Mouse (Mus musculus) left cerebral cortex, adult 2 months (tissue): Measurements from ENCODE around the gene Gm29609. TPM values are rescaled to one million over a fixed set of nuclear protein-coding genes. Genes with fewer than 3 reads are reported as not detected.

ENCODE experiments used
- DNase-seq, 2 experiments: peaks; one replicate each; pipeline ENCODE4 v3.0.0; 2021 to 2022; ENCODE audit warnings: low spot score in 2 of 2, mixed read lengths in 1 of 2; ENCODE audit errors: extremely low spot score in 1 of 2
- H3K27ac ChIP-seq: fragments of 200-600 bp; 2 replicates; pipeline ENCODE4 v1.8.1; 2022
- H3K4me3 ChIP-seq: fragments of 200-600 bp; 2 replicates; pipeline ENCODE4 v1.8.1; 2022
- CTCF ChIP-seq: fragments of 200-600 bp; IDR thresholded peaks from 2 replicates; pipeline ENCODE4 v1.8.1; 2022; ENCODE audit warnings: antibody characterized with exemption, mild to moderate bottlenecking, moderate library complexity
- intact Hi-C: fragments of 180-260 bp; cut with DNase I; formaldehyde crosslinking; loops from one replicate; pipeline ENCODE4 v1.15.1; 2025
- total RNA-seq, 2 experiments: library from RNA; stranded (reverse); gene quantifications; 2 replicates each; pipeline ENCODE4 v1.2.3; 2021

The Gm29609 gene
- total RNA-seq, 2 experiments from 2014 or later: 3.0 to 3.2 TPM

- no peak overlapping the region for H3K4me3 ChIP-seq
- H3K27ac ChIP-seq: no peak overlapping the region
- DNase-seq: no peak
- intact Hi-C loops: no loop called here
- peak; percentile 31 for TF ChIP-seq CTCF
Measured at GRCm38 (mm10) chr5:31126050-31126449, 53.7 kb downstream of the Gm29609 start.

DNA sequence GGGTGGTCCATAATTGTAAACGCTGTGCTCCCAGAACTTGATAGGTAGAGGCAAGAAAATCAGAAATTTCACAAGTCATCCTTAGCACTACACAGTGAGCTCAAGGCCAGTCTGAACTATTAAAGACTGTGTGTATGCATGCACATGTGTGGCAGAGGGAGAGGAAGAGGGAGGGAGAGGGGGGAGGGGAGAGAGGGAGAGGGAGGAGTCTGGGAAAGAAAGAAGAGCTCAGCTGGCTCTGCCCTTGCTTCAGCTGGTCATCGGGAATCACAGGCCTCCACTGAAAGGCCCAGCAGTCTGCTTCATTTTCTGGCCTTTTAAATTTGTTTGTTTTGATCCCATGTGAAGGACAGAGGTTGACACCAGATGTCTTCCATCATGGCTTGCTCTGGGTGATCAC is 56.2 kb downstream of the Gm29609 start:
- no peak for TF ChIP-seq CTCF
- no peak overlapping the region for H3K27ac ChIP-seq
- no peak for DNase-seq
- intact Hi-C loops: loop anchor here (5.0 kb wide), 1 partner anchor 131 kb away; no protein-coding TSS in a partner anchor
- H3K4me3 ChIP-seq: no peak overlapping the region

DNA sequence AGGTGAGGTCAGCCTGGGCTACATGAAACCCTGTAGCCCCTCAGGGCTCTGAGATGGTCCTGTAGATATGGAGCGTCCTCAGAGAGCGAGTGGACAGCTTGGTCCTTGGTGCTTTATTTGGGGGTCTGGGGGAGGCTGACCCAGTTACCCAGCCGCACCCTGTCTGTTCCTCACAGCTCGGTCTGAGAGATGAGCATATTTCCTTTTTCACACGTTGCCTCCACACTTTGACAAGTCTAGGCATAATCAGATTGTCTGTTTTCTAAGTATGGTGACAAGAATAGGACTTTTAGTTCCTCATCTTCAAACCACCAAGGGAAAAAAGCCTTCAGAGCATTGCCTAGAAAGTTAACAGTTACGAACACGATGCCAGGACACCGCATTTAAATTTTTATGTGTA is 58.6 kb downstream of the Gm29609 start:
- Histone ChIP-seq H3K4me3 (no peak overlapping the region), H3K27ac (no peak overlapping the region)
- DNase-seq: peak in 1 of 2 experiments; percentile 40
- TF ChIP-seq CTCF: no peak
- intact Hi-C loops: loop anchor here (1.0 to 5.0 kb wide), 3 partner anchors 29 to 129 kb away; no protein-coding TSS in a partner anchor

GRCm38 (mm10) chr5:31116912-31117311 is 62.8 kb downstream of the Gm29609 start:
- intact Hi-C loops: no loop called here
- DNase-seq: no peak
- no peak overlapping the region for H3K27ac ChIP-seq
- TF ChIP-seq CTCF: no peak
- H3K4me3 ChIP-seq: no peak overlapping the region

- intact Hi-C loops: no loop called here
- H3K4me3 ChIP-seq: no peak within 1 kb of the TSS
- no peak within 1 kb of the TSS for H3K27ac ChIP-seq
- no peak for DNase-seq
- no peak for TF ChIP-seq CTCF
Measured at GRCm38 (mm10) chr5:31116354-31116753, 63.4 kb downstream of the Gm29609 start, which contains the start of gene Trim54. Gene Trim54, plus strand, starts transcription at chr5:31116712.

DNA sequence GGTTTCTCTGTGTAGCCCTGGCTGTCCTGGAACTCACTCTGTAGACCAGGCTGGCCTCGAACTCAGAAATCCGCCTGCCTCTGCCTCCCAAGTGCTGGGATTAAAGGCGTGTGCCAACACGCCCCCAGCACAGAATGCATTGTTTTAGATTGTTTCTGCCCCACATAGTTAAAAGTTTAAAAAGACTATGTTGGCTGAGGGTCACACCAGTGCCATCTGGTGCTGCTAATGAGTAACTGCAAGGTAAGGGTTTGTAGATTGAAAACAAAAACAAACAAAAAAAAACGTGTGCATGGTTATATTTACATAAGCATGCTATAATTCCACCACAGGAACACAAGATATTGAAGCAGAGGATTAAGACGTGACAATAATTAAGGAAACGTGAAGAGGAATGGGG is 68.9 kb downstream of the Gm29609 start:
- TF ChIP-seq CTCF: peak; percentile 68
- no peak overlapping the region for H3K27ac ChIP-seq
- intact Hi-C loops: no loop called here
- H3K4me3 ChIP-seq: no peak overlapping the region
- no peak for DNase-seq

GRCm38 (mm10) chr5:31108000-31108490 is 71.7 kb downstream of the Gm29609 start, which contains the start of gene Slc30a3:
Gene Slc30a3, minus strand, starts transcription at chr5:31108237.
- no peak for TF ChIP-seq CTCF
- intact Hi-C loops: loop anchor here (5.0 kb wide), 1 partner anchor 176 kb away; no protein-coding TSS in a partner anchor
- DNase-seq: no peak
- Histone ChIP-seq H3K27ac (no peak within 1 kb of the TSS), H3K4me3 (no peak within 1 kb of the TSS)

DNA sequence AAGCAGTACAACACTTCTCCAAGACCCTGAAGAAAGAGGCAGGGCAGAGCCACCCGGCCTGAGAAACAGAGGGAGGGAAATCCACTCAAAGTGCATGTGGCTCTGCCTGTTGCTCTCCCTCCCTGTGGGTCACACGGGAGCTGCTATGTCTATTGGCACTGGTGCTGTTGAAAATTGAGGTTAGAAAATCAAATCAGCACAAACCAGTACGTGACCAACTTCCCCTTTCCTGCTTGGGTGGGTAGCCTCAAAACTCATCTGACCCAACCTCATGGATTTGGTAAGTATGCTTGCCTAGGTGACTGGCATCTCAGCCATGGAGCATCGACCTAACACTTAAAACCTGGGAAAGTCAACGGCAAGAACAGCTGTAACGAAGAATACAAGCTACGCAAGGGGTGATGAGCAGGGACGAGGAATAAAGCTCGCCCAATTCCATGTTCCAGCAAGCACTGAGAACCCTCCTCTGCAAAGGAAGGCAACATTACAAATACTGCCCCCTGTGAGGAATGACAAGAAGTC is 73.8 kb downstream of the Gm29609 start, which contains the start of gene Dnajc5g:
Dnajc5g (plus strand) TSS at position 472 of the 522 bp plus-strand sequence.
- intact Hi-C loops: loop anchor here (5.0 kb wide), 1 partner anchor 174 kb away; no protein-coding TSS in a partner anchor
- TF ChIP-seq CTCF: no peak
- no peak within 1 kb of the TSS for H3K27ac ChIP-seq
- no peak within 1 kb of the TSS for H3K4me3 ChIP-seq
- DNase-seq: no peak

- no peak; the same call in 1 of the 2 replicates for TF ChIP-seq CTCF
- Histone ChIP-seq H3K27ac (no peak overlapping the region), H3K4me3 (peak overlapping the region; percentile 33)
- intact Hi-C loops: no loop called here
- no peak for DNase-seq
Measured at GRCm38 (mm10) chr5:31095711-31096480, 83.8 kb downstream of the Gm29609 start.

- no peak; the same call in none of the 2 replicates for TF ChIP-seq CTCF
- Histone ChIP-seq H3K4me3 (peak overlapping the region; percentile 33), H3K27ac (no peak overlapping the region; the same call in 1 of the 2 replicates)
- DNase-seq: peak in 1 of 2 experiments; percentile 62
- intact Hi-C loops: loop anchor here (1.0 kb wide), 1 partner anchor 15 kb away; no protein-coding TSS in a partner anchor
Measured at GRCm38 (mm10) chr5:31094799-31095691, 84.7 kb downstream of the Gm29609 start.

Other genes with a start within 250 kb of the Gm29609 start
- gene Cgref1, start 234.3 kb downstream of the Gm29609 start, total RNA-seq: 10 to 100 TPM; 24.2 to 26.0 TPM
- 100 to 1,000 TPM; 129 to 134 TPM for gene Preb, start 219.6 kb downstream of the Gm29609 start, total RNA-seq
- under 1 TPM; 0.12 to 0.23 TPM for gene Tcf23, start 211.2 kb downstream of the Gm29609 start, total RNA-seq
- gene Atraid, start 131.6 kb downstream of the Gm29609 start, total RNA-seq: 10 to 100 TPM; 67.1 to 68.9 TPM
- 10 to 100 TPM; 16.7 to 19.3 TPM for gene Slc5a6, start 131.0 kb downstream of the Gm29609 start, total RNA-seq
- gene Cad, start 125.1 kb downstream of the Gm29609 start, total RNA-seq: 10 to 100 TPM; 23.4 to 27.6 TPM
- not detected for gene Dnajc5g, start 73.6 kb downstream of the Gm29609 start, total RNA-seq
- gene Slc30a3, start 71.7 kb downstream of the Gm29609 start, total RNA-seq: 100 to 1,000 TPM; 162 to 184 TPM
- gene Trim54, start 63.2 kb downstream of the Gm29609 start, total RNA-seq: 1 to 10 TPM; 2.0 to 2.2 TPM
- 1 to 10 TPM; 1.3 to 1.8 TPM for gene Ucn, start 41.1 kb downstream of the Gm29609 start, total RNA-seq
- gene Mpv17, start 25.7 kb downstream of the Gm29609 start, total RNA-seq: 10 to 100 TPM; 47.8 to 49.2 TPM
- 10 to 100 TPM; 56.8 to 61.1 TPM for gene Gtf3c2, start 233 bp upstream of the Gm29609 start, total RNA-seq
- 10 to 100 TPM; 75.1 to 76.6 TPM for gene Snx17, start 13.3 kb upstream of the Gm29609 start, total RNA-seq
- gene Eif2b4, start 13.5 kb upstream of the Gm29609 start, total RNA-seq: 10 to 100 TPM; 39.7 to 43.7 TPM
- gene Zfp513, start 22.4 kb upstream of the Gm29609 start, total RNA-seq: 10 to 100 TPM; 28.0 to 31.4 TPM
- 10 to 100 TPM; 72.6 to 78.5 TPM for gene Ppm1g, start 40.8 kb upstream of the Gm29609 start, total RNA-seq
- 10 to 100 TPM; 82.3 to 86.0 TPM for gene Nrbp1, start 61.0 kb upstream of the Gm29609 start, total RNA-seq
- gene Gm9970, start 61.3 kb upstream of the Gm29609 start, total RNA-seq: not detected
- gene Krtcap3, start 71.8 kb upstream of the Gm29609 start, total RNA-seq: 1 to 10 TPM; 3.2 to 3.6 TPM
- 100 to 1,000 TPM; 106 to 107 TPM for gene Ift172, start 111.2 kb upstream of the Gm29609 start, total RNA-seq
- gene Fndc4, start 116.2 kb upstream of the Gm29609 start, total RNA-seq: 100 to 1,000 TPM; 147 to 157 TPM
- gene Gckr, start 117.5 kb upstream of the Gm29609 start, total RNA-seq: not detected